Mouse (Mus musculus) kidney, postnatal 25 days (tissue): ENCODE data around the gene Frem2.
A peak's percentile ranks its signal among the peaks of the same experiment; 100 is the strongest.

Experiments
- DNase-seq, 2 experiments: peaks; one replicate each; pipeline ENCODE4 v3.0.0; 2021; ENCODE audit warnings: mixed read lengths in 2 of 2

The Frem2 gene

GRCm38 (mm10) chr3:53555031-53555952 lies 101.9 kb downstream of the Frem2 start:
- peak; percentile 47 to 81 for DNase-seq

- no peak for DNase-seq
Measured at GRCm38 (mm10) chr3:53552691-53553090, 104.5 kb downstream of the Frem2 start.

- no peak for DNase-seq
Measured at GRCm38 (mm10) chr3:53532091-53532490, 125.1 kb downstream of the Frem2 start.

- no peak for DNase-seq
Measured at GRCm38 (mm10) chr3:53530305-53530704, 126.8 kb downstream of the Frem2 start.

GRCm38 (mm10) chr3:53525737-53526136 lies 131.4 kb downstream of the Frem2 start:
- DNase-seq = peak; percentile 75 to 81

DNA sequence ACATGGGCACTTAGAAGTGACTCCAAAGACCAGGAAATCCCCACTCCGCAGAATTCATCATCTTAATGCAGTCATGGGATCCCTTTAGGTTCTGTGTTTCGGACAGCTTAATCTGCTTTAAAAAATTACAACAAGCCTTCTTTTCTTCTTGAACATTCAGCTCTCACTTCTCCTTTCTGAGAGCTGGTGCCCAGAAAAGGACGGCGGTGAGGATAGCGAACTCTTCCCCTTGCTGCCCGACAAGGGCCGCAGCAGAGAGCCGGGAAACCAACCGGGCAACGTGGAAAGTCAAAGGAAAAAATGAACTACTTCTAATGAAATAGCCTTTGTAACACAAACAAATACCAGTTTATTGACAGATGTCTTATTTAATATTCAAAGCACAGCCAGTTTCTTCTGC lies 134.4 kb downstream of the Frem2 start:
- no peak for DNase-seq

DNA sequence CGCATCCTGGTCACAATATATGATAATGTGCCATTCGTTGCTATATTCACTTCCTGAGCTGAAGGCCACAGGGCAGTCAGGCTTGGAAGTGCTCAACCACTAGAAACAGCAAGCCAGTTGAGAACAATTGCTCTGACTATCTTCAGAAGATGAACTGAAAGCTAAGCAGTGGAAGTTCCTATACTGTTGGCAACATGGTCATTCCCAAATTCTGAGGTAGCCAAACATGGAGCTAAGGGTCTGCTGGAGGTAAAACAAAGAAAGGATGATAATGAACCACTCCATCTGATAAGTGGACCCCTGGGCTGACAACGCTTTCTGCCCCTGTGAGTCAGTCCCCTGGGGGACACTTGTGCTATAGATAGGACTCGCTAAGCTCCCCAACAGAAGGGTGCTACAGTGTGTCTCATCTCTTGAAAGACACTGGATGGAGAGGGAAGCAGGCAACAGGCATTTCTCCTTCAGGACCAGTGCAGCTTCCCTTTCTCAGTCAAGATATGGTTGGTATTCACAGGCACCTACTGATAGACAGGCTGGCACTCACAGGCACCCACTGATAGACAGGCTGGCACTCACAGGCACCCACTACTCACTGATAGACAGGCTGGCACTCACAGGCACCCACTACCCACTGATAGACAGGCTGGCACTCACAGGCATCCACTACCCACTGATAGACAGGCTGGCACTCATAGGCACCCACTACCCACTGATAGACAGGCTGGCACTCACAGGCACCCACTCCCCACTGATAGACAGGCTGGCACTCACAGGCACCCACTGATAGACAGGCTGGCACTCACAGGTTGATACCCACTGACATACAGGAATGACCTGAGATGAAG lies 142.7 kb downstream of the Frem2 start:
- no peak for DNase-seq

GRCm38 (mm10) chr3:53513096-53513495 lies 144.1 kb downstream of the Frem2 start:
- no peak for DNase-seq

GRCm38 (mm10) chr3:53502428-53502827 lies 154.7 kb downstream of the Frem2 start:
- no peak for DNase-seq

- DNase-seq = peak; percentile 49 to 58
Measured at GRCm38 (mm10) chr3:53498351-53498905, 158.7 kb downstream of the Frem2 start.

GRCm38 (mm10) chr3:53488353-53488752 lies 168.8 kb downstream of the Frem2 start, which contains the start of gene Stoml3:
Gene Stoml3, plus strand, starts transcription at chr3:53488653.
- no peak for DNase-seq

GRCm38 (mm10) chr3:53486996-53487576 lies 170.1 kb downstream of the Frem2 start:
- DNase-seq = no peak

- no peak for DNase-seq
Measured at GRCm38 (mm10) chr3:53486561-53486960, 170.6 kb downstream of the Frem2 start.

- no peak for DNase-seq
Measured at GRCm38 (mm10) chr3:53483414-53484059, 173.6 kb downstream of the Frem2 start.

DNA sequence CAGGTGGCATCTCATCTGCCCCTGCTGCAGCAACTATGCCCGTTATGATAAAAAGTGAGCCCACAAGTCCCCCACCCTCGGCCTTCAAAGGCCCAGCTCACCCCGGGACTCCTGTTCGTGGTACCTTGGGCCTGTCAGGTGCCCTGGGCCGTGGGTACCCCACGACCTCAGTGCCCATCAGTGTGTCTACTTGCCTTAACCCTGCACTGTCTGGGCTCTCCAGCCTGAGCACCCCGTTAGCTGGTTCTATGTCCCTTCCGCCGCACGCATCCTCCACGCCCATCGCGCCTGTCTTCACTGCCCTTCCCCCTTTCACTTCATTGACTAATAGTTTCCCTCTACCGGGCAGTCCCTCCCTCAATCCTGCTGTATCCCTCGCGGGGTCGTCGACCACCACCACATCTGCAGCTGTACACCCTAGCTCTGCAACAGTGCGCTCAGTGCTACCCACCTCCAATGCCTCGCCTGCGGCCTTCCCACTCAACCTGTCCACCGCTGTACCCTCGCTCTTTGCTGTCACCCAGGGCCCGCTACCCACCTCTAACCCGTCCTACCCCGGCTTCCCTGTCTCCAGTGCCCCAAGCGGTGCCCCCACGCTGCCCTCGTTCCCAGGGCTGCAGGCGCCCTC lies 178.6 kb downstream of the Frem2 start:
- no peak for DNase-seq

DNA sequence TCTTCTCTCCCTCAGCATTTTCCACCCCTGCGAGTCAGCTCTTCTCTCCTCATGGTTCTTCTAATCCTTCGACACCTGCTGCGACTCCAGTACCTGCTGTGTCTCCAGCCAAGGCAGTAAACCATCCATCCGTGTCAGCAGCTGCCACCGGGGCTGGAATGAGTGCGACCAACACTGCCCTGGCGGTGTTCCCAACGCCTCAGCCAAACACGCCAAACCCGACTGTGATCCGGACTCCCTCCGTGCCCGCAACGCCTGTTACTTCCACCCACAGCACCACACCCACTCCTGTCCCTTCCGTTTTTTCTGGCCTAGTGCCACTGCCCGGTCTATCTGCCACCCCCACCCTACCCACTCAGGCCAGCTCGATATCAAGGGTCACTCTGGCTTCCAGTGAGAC lies 179.7 kb downstream of the Frem2 start:
- DNase-seq = peak; percentile 86 to 89

GRCm38 (mm10) chr3:53475889-53476288 lies 181.3 kb downstream of the Frem2 start:
- peak in 1 of 2 experiments; percentile 70 for DNase-seq

GRCm38 (mm10) chr3:53474179-53474578 lies 183.0 kb downstream of the Frem2 start:
- DNase-seq = no peak

- no peak for DNase-seq
Measured at GRCm38 (mm10) chr3:53472061-53472460, 185.1 kb downstream of the Frem2 start.

- DNase-seq = peak in 1 of 2 experiments; percentile 36
Measured at GRCm38 (mm10) chr3:53469650-53470049, 187.5 kb downstream of the Frem2 start.

GRCm38 (mm10) chr3:53467356-53467755 lies 189.8 kb downstream of the Frem2 start:
- no peak for DNase-seq

GRCm38 (mm10) chr3:53466481-53466880 lies 190.7 kb downstream of the Frem2 start:
- no peak for DNase-seq
